Mouse (Mus musculus): ENCODE data around the gene Pex7.

Gene Pex7

DNA sequence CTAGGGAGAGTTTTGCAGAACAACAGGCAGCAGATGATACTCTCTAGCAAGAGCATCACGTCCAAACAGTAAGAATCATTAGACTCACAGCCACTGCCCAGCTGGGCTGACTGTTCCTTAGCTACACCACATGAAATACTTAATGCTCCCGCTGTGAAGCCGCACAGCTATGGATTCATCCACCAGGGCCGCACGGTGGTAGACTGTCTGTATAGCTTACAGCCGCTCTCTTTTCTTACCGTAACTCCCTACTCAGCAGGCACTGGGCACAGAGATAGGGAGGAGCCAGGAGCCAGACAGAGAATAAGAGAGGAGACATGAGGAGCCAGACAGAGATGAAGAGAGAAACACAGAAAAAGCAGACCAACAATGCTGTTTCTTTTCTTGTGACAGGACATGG lies 30.8 kb downstream of the Pex7 start:
- no peak for DNase-seq (ENCODE audit: low spot score)

DNA sequence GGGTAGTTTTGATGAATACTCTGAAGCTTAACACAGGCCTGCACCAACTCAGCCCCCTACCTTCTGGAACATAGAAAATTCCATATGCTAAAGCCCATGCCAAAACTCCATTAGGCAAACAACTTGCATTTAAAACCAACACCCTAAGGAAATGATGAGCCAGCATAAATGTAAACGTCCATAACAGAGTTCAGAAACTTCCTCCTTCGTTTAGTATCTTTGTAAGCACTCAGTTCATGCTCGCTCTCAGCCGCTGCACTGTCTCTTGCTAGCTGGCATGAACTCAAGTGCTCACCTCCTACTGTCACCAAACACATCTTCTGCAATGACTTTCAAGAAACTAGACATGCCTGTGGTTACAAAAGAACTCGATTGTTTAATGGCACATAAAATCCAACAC lies 32.1 kb downstream of the Pex7 start:
- no peak for DNase-seq (ENCODE audit: low spot score)

DNA sequence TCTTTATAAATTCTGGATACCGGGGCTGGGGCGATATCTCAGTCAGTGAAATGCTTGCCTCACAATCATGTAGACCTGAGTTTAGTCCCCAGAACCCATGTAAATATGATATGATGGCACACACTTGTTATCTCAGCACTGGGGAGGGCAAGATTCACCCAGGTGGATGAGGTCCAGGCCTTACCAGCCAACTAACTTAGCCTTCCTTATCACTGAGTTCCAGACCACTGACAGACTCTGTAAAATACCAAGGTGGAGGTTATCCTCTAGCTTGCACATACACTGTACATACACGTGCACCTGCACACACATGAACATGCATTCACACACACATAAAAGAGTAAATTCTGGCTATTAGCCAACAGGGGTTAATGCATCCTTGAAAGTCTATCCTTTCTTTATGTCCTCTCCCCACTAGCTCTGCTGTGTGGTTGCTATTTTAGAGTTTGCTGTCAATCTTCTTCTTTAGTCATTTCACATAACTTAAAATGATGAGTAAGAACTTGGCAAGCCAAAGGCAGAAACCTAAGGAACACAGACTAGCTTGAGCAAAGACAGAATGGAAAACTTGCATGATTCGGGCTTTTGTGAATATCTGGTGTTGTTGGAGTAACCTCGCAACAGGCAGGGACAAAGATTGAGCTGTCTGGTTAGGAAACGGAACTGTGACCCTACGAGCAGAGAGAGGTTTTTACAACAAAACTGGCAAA lies 51.7 kb downstream of the Pex7 start:
- no peak for DNase-seq (ENCODE audit: low spot score)

- DNase-seq (ENCODE audit: low spot score): no peak
Observed at GRCm38 (mm10) chr10:19853609-19854008, 53.9 kb downstream of the Pex7 start.

DNA sequence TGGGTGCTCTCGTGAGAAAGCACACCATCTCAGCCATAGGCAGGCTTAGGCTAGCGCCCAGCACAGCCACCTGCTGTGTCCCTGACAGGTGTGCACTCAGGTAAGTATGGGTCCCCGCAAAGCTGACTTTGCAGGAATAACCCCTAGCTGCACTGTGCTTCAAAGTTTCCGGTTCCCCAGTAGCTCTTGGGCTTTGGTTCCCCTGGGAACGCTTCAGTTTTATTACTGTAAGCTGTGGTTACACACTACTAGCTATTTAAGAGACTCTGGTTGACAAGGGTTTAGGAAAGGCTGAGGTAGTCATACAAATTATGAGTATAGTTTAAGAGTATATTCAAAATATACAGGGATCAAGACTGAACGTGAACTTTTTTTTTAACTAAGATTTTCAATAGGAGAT lies 54.7 kb downstream of the Pex7 start:
- DNase-seq (ENCODE audit: low spot score): no peak

DNA sequence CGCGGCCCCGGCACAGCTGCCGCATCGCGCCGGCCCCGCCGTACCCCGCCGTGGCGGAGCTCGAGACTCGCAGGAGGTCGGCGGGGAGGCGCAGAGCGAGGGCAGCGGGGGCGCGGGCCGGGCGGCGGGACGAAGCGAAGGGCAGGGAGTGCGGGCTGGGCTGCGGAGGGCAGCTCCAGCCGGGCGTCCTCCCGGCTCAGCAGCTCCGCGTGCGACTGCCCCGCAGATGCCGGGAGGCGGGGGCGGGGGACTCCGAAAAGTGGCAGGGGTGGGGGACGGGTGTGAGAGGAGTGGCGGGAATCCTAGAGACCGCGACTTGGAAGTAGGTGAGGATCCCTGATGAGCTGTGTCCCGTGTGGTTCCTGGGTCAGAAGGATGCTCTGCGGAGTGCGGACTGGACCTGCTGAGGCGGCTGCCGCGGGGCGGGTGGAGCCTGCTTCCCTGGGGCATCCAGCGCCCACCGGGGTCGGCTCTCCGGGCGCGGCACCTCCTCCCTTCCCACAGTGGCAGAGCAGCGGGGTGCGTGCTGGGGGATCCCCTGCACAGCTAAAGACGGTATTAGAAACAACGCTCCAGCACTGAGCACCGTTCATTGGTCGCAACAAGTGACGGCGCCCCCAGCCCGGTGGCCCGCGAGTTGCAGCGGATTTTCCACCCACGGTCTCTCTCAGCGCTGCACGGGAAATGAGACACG lies 56.3 kb downstream of the Pex7 start, which contains the start of gene Slc35d3:
Gene Slc35d3 (minus strand): TSS at position 462 of the 694 bp plus-strand sequence.
- no peak for DNase-seq (ENCODE audit: low spot score)

GRCm38 (mm10) chr10:19850544-19850997 lies 56.9 kb downstream of the Pex7 start:
- DNase-seq (ENCODE audit: low spot score): no peak

DNA sequence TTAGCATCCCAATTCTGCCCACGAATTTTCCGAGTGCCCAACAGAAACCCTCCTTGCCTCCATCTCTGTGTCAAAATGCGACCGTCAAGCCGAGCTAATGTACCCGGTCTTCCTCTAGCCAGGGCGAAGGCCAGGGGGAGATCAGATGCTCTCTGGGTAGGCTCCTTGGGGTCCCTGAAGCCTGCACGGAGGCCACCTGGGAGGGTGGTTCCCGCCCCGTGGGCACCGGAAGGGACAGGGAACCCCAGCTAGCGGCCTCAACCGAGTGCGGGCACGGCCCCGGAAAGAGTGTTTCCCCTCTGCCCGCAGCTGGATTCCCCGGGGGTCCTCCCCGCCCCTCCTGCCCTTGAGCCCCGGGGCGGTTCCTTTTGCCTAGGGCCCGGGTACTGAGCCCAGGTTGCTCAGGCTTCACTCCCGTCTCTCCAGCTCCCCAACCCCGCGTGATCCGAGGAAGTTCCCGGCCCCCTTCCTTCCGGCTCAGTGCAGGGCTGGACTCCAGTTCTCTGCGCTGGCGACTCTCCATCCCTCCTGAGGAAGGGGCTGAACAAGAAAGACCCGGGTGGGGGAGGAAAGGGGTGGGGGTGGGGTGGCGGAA lies 57.6 kb downstream of the Pex7 start:
- no peak for DNase-seq (ENCODE audit: low spot score)

GRCm38 (mm10) chr10:19848928-19849770 lies 58.3 kb downstream of the Pex7 start:
- no peak for DNase-seq (ENCODE audit: low spot score)

- DNase-seq (ENCODE audit: low spot score): no peak
Observed at GRCm38 (mm10) chr10:19839836-19840235, 67.7 kb downstream of the Pex7 start.

DNA sequence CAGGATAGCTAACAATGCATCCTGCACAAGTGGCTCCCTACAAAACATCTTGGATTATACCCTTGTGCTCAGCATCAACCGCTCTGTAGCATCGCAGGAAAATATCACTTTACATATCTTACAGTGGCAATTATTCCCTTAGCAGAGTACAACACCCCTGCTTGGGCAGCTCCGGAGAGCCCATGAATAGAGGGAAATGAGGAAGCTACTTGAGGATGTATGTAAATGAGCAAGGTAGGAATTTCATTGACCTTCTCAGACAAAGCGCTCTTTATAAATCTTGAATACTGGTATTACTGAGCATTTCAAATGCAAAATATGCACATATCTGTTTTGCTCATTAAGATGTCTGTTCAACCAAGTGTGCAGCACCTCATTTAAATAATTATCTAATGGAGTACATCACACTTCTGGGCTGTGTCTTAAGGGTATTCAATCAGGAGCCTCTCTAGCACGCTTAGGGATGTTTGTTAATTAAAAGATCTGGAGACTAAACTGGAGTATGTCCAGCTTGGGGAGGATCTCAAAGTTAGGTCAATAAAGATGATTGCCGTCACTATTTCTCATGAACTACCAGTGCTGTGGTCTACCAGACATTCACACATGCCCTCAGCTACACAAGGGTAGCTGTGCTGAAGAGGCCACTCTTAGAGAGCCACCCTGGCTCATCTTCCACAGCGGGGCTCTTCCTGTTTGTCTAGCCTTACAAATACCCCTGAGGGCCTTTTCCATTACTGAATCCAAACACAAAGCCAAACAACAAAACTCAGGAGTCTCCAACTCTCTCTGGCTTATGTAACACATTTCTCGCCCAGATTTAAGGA lies 71.4 kb downstream of the Pex7 start:
- no peak for DNase-seq (ENCODE audit: low spot score)

- no peak for DNase-seq (ENCODE audit: low spot score)
Observed at GRCm38 (mm10) chr10:19834222-19834621, 73.3 kb downstream of the Pex7 start.

DNA sequence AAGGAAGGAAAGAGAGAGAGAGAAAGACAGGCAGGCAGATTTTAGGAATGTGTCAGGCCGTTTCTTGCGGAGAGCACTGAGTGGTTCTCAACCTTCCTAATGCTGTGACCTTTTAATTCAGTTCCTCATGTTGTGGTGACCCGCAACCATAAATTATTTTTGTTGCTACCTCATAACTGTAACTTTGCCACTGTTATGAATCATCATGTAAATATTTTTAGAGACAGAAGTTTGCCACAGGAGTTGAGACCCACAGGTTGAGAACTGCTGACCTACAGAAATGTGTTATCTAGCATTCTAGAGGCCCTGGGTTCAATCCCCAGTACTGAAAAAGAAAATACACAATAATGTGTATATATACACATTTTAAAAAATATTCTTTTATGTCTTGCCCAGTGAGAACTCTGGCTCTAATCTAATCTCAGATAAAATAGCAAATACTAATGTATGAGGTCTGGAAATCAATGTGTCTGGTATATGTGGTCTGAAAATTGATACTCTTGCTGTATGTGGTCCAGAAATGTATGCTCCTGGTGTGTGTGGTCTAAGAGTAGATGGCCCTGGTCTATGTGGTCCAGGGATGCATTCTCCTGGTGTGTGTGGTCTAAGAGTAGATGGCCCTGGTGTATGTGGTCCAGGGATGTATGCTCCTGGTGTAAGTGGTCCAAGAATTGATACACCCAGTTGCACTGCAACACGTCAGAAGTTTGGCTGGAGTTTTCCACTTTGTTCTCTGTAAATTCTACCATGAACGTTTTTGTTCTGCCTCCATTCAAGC lies 76.2 kb downstream of the Pex7 start:
- DNase-seq (ENCODE audit: low spot score): no peak

- DNase-seq (ENCODE audit: low spot score): no peak
Observed at GRCm38 (mm10) chr10:19820986-19821385, 86.5 kb downstream of the Pex7 start.

DNA sequence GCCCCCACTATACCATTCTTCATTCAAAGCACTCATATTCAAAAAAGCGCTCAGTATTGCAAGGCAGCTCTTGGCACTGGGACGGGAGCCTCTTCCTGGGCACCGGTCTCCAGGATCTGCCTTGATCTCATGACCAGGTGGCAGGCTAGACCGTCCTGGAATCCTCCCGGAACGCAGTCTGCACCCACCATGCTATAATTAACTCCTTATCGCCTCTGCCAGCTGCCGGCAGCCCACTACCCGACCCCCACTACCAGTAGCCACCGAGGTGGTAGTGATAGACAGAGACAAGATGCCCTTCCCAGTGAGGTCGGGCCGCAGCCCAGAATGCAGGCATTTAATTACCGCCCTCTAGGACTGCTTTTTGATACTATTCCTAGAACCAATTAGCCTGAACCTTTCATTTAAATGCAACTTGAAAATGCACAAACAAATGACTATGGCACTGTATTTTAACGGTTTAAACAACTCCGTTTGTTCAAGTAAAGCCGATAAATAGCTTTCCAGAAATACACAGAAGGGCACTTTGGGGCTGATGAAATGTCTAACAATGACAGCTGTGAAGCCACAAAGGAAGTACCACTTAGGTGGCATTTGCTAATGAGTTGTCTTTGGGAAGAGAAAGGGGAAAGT lies 88.7 kb downstream of the Pex7 start:
- no peak for DNase-seq (ENCODE audit: low spot score)

DNA sequence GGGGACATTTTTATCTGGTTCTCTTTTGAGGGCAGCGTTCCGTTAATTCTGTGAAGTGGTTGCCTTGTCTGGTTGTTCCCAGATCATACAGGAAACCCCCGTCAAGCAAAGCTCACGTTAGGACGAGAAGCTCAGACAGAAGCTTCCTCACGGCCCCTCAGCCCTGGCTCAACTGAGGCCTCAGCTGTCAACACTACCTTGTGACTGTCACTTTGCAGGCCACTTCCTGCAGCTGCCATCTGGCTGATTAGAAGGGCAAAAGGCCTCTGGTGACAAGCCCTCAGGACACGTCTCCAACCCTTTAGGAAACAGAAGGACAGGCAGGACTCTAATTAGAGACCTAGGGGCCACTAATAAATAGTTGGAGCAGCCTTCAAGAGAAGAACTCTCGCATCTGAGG lies 92.1 kb downstream of the Pex7 start:
- no peak for DNase-seq (ENCODE audit: low spot score)

DNA sequence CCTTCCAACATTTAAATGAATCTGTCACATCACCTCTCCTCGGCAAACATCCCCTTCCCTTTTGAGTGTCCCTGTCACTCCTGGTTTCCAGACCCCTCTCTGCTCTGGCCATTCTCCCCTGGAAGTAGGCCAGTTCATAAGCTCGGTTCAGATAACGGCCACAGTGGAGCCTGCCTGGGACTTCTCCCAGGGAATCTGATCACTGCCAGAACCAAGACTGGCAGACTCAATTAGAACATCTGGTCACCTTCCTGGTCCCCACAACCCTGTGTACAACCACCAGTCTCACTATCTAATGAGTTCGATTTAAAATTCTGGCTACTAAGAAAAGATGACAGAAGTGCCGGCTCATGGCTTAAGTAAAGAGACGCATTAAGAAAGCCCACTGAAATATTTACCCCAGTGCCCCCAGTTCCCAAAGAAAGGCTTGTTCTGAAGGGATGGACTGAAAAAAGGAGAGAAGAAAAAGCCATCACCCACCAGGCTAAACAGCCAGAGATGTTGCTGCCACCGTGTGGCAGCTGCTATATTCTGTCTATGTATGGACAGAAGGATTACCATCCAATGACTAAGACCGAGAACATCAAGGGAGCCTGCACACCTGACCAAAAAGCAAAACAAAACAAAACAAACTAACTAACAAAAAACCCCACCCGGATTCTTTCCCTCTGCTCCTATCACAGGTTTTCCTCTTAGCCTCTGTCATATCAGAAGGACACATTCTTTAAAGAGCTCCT lies 95.9 kb downstream of the Pex7 start:
- DNase-seq (ENCODE audit: low spot score): peak; percentile 12

DNA sequence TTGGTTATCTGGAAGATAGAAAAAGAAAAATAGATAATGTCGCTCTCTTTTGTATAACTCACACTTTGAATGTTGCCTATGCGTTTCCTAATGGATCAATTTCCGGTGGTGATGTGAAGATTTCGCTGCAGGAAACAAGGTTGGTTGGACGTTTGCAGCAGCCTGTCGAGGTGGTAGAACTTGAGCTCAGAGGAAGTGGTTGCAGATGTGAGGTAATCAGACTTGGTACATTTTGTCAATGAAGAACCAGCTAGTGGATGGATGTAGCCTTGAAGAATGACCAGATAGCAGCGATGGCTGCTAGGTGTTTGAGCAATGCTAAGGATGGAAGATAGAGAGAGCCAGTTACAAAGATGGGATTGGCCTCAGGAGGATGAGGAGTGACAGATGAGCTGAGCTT lies 102.7 kb downstream of the Pex7 start:
- DNase-seq (ENCODE audit: low spot score): no peak

All from urinary bladder, postnatal 25 days (tissue).